Mouse (Mus musculus): ENCODE measurements at regions not wholly inside any gene's neighbourhood (a gene's known extent, or its start where the extent isn't known, plus 50 kb on each side); places are given as distances from the start of the nearest gene placed in this dataset.

- TF ChIP-seq EP300 (optimal IDR thresholded peaks at IDR 0.05) = no peak
- no peak for TF ChIP-seq CTCF (IDR thresholded peaks at IDR 0.05; ENCODE audit: low read depth)
These were observed 466.9 kb upstream of the Cdh4 start for GRCm38 (mm10) chr2:178975366-178975765.
